Comparison of ENCODE assay signal across 24 mouse cellular contexts in genomic region chr7:130711851-130712250, GRCm38 (mm10).
DNase-seq lines count a peak whose midpoint lies in the region; ATAC-seq lines count a peak whose summit lies in the region.
"Had no signal": no experiment of that assay in that cellular context is flagged by ENCODE, and none has a peak within 500 bp of the region (broad histone marks: within the 10 kb centered on the region; RNA-seq: fewer than 3 reads in every experiment).

No protein-coding gene starts in this region.

- H3K9me3 ChIP-seq in liver, embryonic 15.5 days (replicated peaks) = no peaks in the 10 kb centered on the region
- no peaks in the 10 kb centered on the region for H3K9me3 ChIP-seq in intestine, embryonic 15.5 days
- no peaks in the 10 kb centered on the region for H3K9me3 ChIP-seq in liver, embryonic 16.5 days (replicated peaks; ENCODE audit: control insufficient read depth, low read length)
- H3K9me3 ChIP-seq: embryonic facial prominence, embryonic 12.5 days; embryonic facial prominence, embryonic 15.5 days; heart, embryonic 10.5 days; heart, embryonic 13.5 days; hindbrain, embryonic 15.5 days had no signal

- H3K27ac ChIP-seq in liver, embryonic 15.5 days (replicated peaks) = no peak overlapping the region
- H3K27ac ChIP-seq in intestine, embryonic 15.5 days = no peak overlapping the region
- no peak overlapping the region for H3K27ac ChIP-seq in liver, embryonic 16.5 days (ENCODE audit: low read length)
- H3K27ac ChIP-seq: embryonic facial prominence, embryonic 12.5 days; embryonic facial prominence, embryonic 15.5 days; gastrocnemius, adult 2 months; heart, embryonic 10.5 days; heart, embryonic 13.5 days; hindbrain, embryonic 15.5 days had no signal

- no peaks in the 10 kb centered on the region for H3K27me3 ChIP-seq in liver, embryonic 15.5 days
- H3K27me3 ChIP-seq in intestine, embryonic 15.5 days (replicated peaks) = no peaks in the 10 kb centered on the region
- no peaks in the 10 kb centered on the region for H3K27me3 ChIP-seq in liver, embryonic 16.5 days (ENCODE audit: control insufficient read depth, insufficient read depth, low read depth, low read length)
- H3K27me3 ChIP-seq: embryonic facial prominence, embryonic 12.5 days; embryonic facial prominence, embryonic 15.5 days; heart, embryonic 13.5 days; hindbrain, embryonic 15.5 days had no signal

- H3K4me1 ChIP-seq in liver, embryonic 15.5 days (replicated peaks) = peaks cover 14% of the 10 kb centered on the region
- H3K4me1 ChIP-seq in intestine, embryonic 15.5 days (replicated peaks) = peaks cover 33% of the 10 kb centered on the region
- peaks cover 3% of the 10 kb centered on the region for H3K4me1 ChIP-seq in liver, embryonic 16.5 days (ENCODE audit: control insufficient read depth, low read depth, low read length)

- ATAC-seq in liver, embryonic 15.5 days (ENCODE audit: insufficient read depth) = peak; percentile 33
- 0 out of 2 replicates have a peak, but pooled peaks have one; percentile 31 for ATAC-seq in intestine, embryonic 15.5 days
- ATAC-seq in liver, embryonic 16.5 days (ENCODE audit: low read depth) = peak; percentile 50
- ATAC-seq: CD4-positive, CD25-positive, alpha-beta regulatory T cell, adult 4 months; forebrain, embryonic 14.5 days; forebrain, postnatal 0 days had no signal

- H3K9ac ChIP-seq in liver, embryonic 15.5 days = no peak overlapping the region
- no peak overlapping the region for H3K9ac ChIP-seq in intestine, embryonic 15.5 days
- H3K9ac ChIP-seq in liver, embryonic 16.5 days (ENCODE audit: low read depth, low read length) = no peak overlapping the region
- H3K9ac ChIP-seq: embryonic facial prominence, embryonic 12.5 days; embryonic facial prominence, embryonic 15.5 days; forebrain, postnatal 0 days; heart, embryonic 13.5 days; hindbrain, embryonic 15.5 days had no signal

- no peak overlapping the region for H3K4me2 ChIP-seq in liver, embryonic 15.5 days
- no peak overlapping the region for H3K4me2 ChIP-seq in intestine, embryonic 15.5 days (replicated peaks)
- no peak overlapping the region for H3K4me2 ChIP-seq in liver, embryonic 16.5 days (ENCODE audit: low read depth, low read length)
- H3K4me2 ChIP-seq: embryonic facial prominence, embryonic 12.5 days; embryonic facial prominence, embryonic 15.5 days; heart, embryonic 13.5 days; hindbrain, embryonic 15.5 days had no signal

- no peaks in the 10 kb centered on the region for H3K36me3 ChIP-seq in liver, embryonic 15.5 days (replicated peaks)
- H3K36me3 ChIP-seq in intestine, embryonic 15.5 days = no peaks in the 10 kb centered on the region
- no peaks in the 10 kb centered on the region for H3K36me3 ChIP-seq in liver, embryonic 16.5 days (ENCODE audit: control insufficient read depth, insufficient read depth)

- no peak for DNase-seq in liver
- DNase-seq in thymus, postnatal 14 days = no peak
- DNase-seq in cerebellum, postnatal 36 days = no peak
- DNase-seq: adrenal gland, postnatal 10 days; adrenal gland, postnatal 36 days; cerebellum, adult 18-20 months; cerebellum, adult 9-10 months; cerebellum, postnatal 14 days; forebrain, postnatal 0 days; gastrocnemius, adult 2 months; gastrocnemius, postnatal 14 days; heart, adult 18-20 months; heart, postnatal 14 days; heart, postnatal 4 days had no signal

- 69% methylated on average over 7 of the region's 7 CpGs for WGBS in liver, embryonic 15.5 days (ENCODE audit: insufficient replicate concordance)
- WGBS in intestine, embryonic 15.5 days = 75% methylated on average over 7 of the region's 7 CpGs
- 68% methylated on average over 7 of the region's 7 CpGs for WGBS in liver, embryonic 16.5 days (ENCODE audit: insufficient replicate concordance)

- no peak overlapping the region for H3K4me3 ChIP-seq in liver, embryonic 15.5 days (replicated peaks)
- no peak overlapping the region for H3K4me3 ChIP-seq in intestine, embryonic 15.5 days (replicated peaks)
- no peak overlapping the region for H3K4me3 ChIP-seq in liver, embryonic 16.5 days (ENCODE audit: low read depth, low read length)
- H3K4me3 ChIP-seq: embryonic facial prominence, embryonic 12.5 days; embryonic facial prominence, embryonic 15.5 days; gastrocnemius, adult 2 months; heart, embryonic 10.5 days; heart, embryonic 13.5 days; hindbrain, embryonic 15.5 days had no signal
